Mouse (Mus musculus) gastrocnemius, postnatal 25 days (tissue): ENCODE measurements around the gene Nfe2. TPM values are rescaled to one million over a fixed set of nuclear protein-coding genes. Genes with fewer than 3 reads are reported as not detected.

ENCODE experiments used
- DNase-seq: peaks from one replicate; pipeline ENCODE4 v3.0.0; 2022
- microRNA-seq, 2 experiments: library from miRNA; unstranded; fragments of <30 nt; microRNA quantifications; one replicate each; pipeline ENCODE4 v1.2.0; 2021; ENCODE audit warnings: borderline replicate concordance in 2 of 2
- total RNA-seq, 2 experiments: library from RNA; stranded (reverse); gene quantifications; 1 replicate in 1 of 2; 2 replicates in 1 of 2; pipeline ENCODE4 v1.2.3; 2021

Gene Nfe2
- total RNA-seq, 2 experiments from 2014 or later: not detected

DNA sequence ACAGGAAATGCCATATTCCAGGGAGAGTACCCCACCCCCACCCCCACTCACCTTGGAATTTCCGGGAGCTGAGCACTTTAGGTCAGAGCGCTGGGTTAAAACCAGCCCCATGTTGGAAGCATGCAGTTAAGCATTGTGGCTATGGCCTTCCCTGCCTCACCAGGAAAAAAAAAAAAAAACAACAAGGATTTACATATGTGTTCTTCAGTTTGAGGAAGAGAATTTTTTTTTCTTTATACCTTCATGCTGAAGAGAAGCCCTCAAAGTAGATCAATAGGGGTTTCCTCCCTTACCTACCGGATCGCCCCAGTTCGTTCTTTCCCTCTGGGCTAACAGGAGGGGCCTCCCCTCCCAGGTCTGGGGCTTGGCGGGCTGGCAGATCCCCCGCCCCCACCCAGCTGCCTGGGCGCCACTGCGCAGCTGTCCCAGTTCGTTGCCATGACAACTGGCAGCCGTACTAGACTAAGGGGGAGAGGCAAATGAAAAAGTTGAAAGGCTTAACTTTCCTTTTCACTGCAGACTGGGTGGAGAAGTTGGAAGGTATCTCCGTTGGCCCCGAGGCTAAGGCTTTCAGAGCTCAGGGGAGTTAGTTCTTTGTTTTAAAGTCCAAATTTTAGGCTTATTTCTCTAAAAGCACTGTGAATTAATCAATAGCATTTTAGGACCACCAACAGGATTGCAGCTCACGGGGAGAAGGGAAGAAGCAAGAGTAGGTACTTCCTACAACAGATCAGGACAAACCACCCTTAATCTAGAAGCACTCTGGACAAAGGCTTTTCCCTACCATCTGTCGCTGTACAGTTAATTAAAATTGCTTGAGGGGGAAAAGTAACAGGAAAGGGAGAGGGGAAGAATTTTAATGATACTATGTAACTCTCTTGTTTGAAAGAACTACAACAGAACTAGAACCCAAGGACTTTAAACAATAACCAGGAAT is 43.0 kb downstream of the Nfe2 start:
- peak; percentile 88 for DNase-seq

DNA sequence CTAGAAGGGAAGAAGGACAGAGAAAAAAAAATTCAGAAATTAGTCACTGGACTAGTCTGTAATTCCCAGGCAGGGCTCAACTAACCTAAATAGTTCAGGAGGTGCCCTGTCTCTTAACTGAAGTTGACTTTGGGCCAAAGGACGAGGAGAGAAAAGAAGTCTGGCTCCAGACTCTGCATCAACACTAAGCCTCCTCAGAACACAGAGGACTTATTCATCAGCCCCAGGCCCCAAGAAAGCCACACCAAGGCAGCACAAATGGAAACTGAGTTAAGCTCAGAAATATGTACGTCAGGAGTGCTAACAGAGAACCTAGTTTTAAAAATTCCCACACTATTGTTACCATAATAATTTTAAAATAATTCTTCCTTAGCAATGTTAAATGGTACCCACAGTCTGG is 44.1 kb downstream of the Nfe2 start:
- no peak for DNase-seq

DNA sequence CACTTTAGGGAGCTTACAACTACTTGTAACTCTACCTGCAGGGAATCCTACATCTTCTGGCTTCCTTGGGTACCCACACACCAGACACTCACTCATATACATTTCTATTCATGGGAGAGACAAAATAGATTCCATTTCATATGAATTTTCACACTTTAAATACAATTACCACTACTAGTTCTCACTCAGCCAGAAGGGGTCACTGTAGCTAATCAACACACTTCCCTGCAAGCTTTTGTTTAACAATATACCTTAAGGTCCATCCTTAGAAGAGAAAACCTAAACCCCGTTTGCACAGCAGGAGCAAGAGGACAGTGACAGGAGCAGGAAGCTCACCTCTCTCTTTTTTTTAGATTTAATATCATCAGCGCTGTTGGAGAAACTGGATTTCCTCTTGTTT is 53.0 kb downstream of the Nfe2 start:
- no peak for DNase-seq

GRCm38 (mm10) chr15:103202088-103202793 is 56.0 kb downstream of the Nfe2 start:
- no peak for DNase-seq

Small RNA genes lying within 50 kb of the gene (microRNA-seq; reads per million reads assigned to microRNA genes)
- gene Mir148b: 77.4 to 127 reads per million in 2 experiments

Other genes with a start within 250 kb of the Nfe2 start
- gene Hoxc4, start 239.5 kb downstream of the Nfe2 start, total RNA-seq: 1 to 10 TPM; 3.8 to 4.1 TPM
- gene Smug1, start 91.3 kb downstream of the Nfe2 start, total RNA-seq: 10 to 100 TPM in 1 of 2 experiments, 1 to 10 TPM in 1; 9.4 to 11.7 TPM
- 10 to 100 TPM; 29.0 to 29.6 TPM for gene Cbx5, start 18.6 kb downstream of the Nfe2 start, total RNA-seq
- gene Hnrnpa1, start 18.0 kb downstream of the Nfe2 start, total RNA-seq: 10 to 100 TPM; 82.8 to 89.0 TPM
- gene Copz1, start 14.3 kb upstream of the Nfe2 start, total RNA-seq: 10 to 100 TPM; 31.4 to 32.3 TPM
- gene Gpr84, start 52.2 kb upstream of the Nfe2 start, total RNA-seq: not detected
- gene Zfp385a, start 81.7 kb upstream of the Nfe2 start, total RNA-seq: 10 to 100 TPM; 17.0 to 77.5 TPM
- 10 to 100 TPM in 1 of 2 experiments, 1 to 10 TPM in 1; 9.5 to 15.2 TPM for gene Itga5, start 108.4 kb upstream of the Nfe2 start, total RNA-seq
- not detected for gene Gtsf1, start 172.1 kb upstream of the Nfe2 start, total RNA-seq
- not detected for gene Gtsf2, start 190.1 kb upstream of the Nfe2 start, total RNA-seq
- 1 to 10 TPM; 1.2 to 1.3 TPM for gene Nckap1l, start 195.4 kb upstream of the Nfe2 start, total RNA-seq
- under 1 TPM; 0.54 to 0.64 TPM for gene Pde1b, start 244.6 kb upstream of the Nfe2 start, total RNA-seq